Mouse (Mus musculus) cerebellum, adult 2 months (tissue): ENCODE results near the gene Cyp24a1.

Source experiments
- CTCF ChIP-seq: fragments of 200-500 bp; IDR thresholded peaks from 2 replicates; pipeline ENCODE4 v1.5.1; 2011; ENCODE audit warnings: low read depth, mild to moderate bottlenecking, control low read depth, low read length, moderate library complexity, borderline replicate concordance; ENCODE audit not compliant: insufficient read depth
- POLR2A ChIP-seq: fragments of 200-500 bp; IDR thresholded peaks from 2 replicates; pipeline ENCODE4 v1.6.1; 2011; ENCODE audit warnings: low read length, control low read depth, borderline replicate concordance; ENCODE audit not compliant: insufficient read depth

DNA sequence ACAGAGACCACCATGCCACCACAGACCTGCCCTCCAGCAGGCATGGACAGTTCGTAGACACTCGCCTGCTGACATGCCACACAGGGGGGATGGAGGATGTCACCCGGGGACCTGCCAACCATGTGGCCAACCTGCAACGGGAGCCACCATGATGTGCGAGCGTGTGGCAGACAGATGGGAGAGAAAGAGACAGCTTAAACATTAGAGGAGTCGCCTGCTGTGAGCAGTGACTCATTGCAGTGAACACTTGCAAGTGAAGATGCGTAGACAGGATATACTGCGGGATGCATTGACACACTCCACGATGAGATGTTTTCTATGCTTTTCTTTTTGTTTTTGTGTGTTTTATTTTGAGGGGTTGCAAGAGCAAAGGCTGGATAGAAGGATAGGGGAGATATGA, 49.3 kb downstream of the Cyp24a1 start:
- TF ChIP-seq CTCF = no peak
- TF ChIP-seq POLR2A = no peak
